Mouse (Mus musculus): ENCODE results near the gene Hdac4. TPM values are rescaled to one million over a fixed set of nuclear protein-coding genes. Genes with fewer than 3 reads are reported as not detected.

Gene Hdac4
- total RNA-seq, 2 experiments from 2014 or later, result 12.4 to 23.8 TPM

GRCm38 (mm10) chr1:92137136-92137848, 58.2 kb downstream of the Hdac4 start:
- ATAC-seq (replicated peaks; ENCODE audit: low FRiP score, low TSS enrichment, poor library complexity, severe bottlenecking), result no peak

GRCm38 (mm10) chr1:92136362-92136761, 59.1 kb downstream of the Hdac4 start:
- ATAC-seq (replicated peaks; ENCODE audit: low FRiP score, low TSS enrichment, poor library complexity, severe bottlenecking), result no peak

- no peak for ATAC-seq (replicated peaks; ENCODE audit: low FRiP score, low TSS enrichment, poor library complexity, severe bottlenecking)
Observed at GRCm38 (mm10) chr1:92132181-92132580, 63.3 kb downstream of the Hdac4 start.

- ATAC-seq (replicated peaks; ENCODE audit: low FRiP score, low TSS enrichment, poor library complexity, severe bottlenecking), result peak; percentile 24; the same call in 1 of the 2 replicates
Observed at GRCm38 (mm10) chr1:92130470-92131100, 64.9 kb downstream of the Hdac4 start.

- no peak for ATAC-seq (replicated peaks; ENCODE audit: low FRiP score, low TSS enrichment, poor library complexity, severe bottlenecking)
Observed at GRCm38 (mm10) chr1:92129751-92130150, 65.7 kb downstream of the Hdac4 start.

GRCm38 (mm10) chr1:92127785-92128184, 67.7 kb downstream of the Hdac4 start:
- ATAC-seq (replicated peaks; ENCODE audit: low FRiP score, low TSS enrichment, poor library complexity, severe bottlenecking), result no peak

GRCm38 (mm10) chr1:92127366-92127765, 68.1 kb downstream of the Hdac4 start:
- peak; percentile 32; the same call in 1 of the 2 replicates for ATAC-seq (replicated peaks; ENCODE audit: low FRiP score, low TSS enrichment, poor library complexity, severe bottlenecking)

GRCm38 (mm10) chr1:92124497-92125201, 70.8 kb downstream of the Hdac4 start:
- peak; percentile 64 for ATAC-seq (replicated peaks; ENCODE audit: low FRiP score, low TSS enrichment, poor library complexity, severe bottlenecking)

GRCm38 (mm10) chr1:92119303-92119702, 76.2 kb downstream of the Hdac4 start:
- no peak for ATAC-seq (replicated peaks; ENCODE audit: low FRiP score, low TSS enrichment, poor library complexity, severe bottlenecking)

GRCm38 (mm10) chr1:92117597-92117996, 77.9 kb downstream of the Hdac4 start:
- no peak for ATAC-seq (replicated peaks; ENCODE audit: low FRiP score, low TSS enrichment, poor library complexity, severe bottlenecking)

- ATAC-seq (replicated peaks; ENCODE audit: low FRiP score, low TSS enrichment, poor library complexity, severe bottlenecking), result no peak
Observed at GRCm38 (mm10) chr1:92116169-92116568, 79.3 kb downstream of the Hdac4 start.

- ATAC-seq (replicated peaks; ENCODE audit: low FRiP score, low TSS enrichment, poor library complexity, severe bottlenecking), result no peak
Observed at GRCm38 (mm10) chr1:92114091-92114490, 81.4 kb downstream of the Hdac4 start.

- ATAC-seq (replicated peaks; ENCODE audit: low FRiP score, low TSS enrichment, poor library complexity, severe bottlenecking), result no peak
Observed at GRCm38 (mm10) chr1:92113243-92114009, 82.1 kb downstream of the Hdac4 start.

- ATAC-seq (replicated peaks; ENCODE audit: low FRiP score, low TSS enrichment, poor library complexity, severe bottlenecking), result no peak
Observed at GRCm38 (mm10) chr1:92112591-92112990, 82.9 kb downstream of the Hdac4 start.

- no peak for ATAC-seq (replicated peaks; ENCODE audit: low FRiP score, low TSS enrichment, poor library complexity, severe bottlenecking)
Observed at GRCm38 (mm10) chr1:92111551-92111950, 83.9 kb downstream of the Hdac4 start.

- ATAC-seq (replicated peaks; ENCODE audit: low FRiP score, low TSS enrichment, poor library complexity, severe bottlenecking), result no peak
Observed at GRCm38 (mm10) chr1:92111026-92111425, 84.5 kb downstream of the Hdac4 start.

- no peak for ATAC-seq (replicated peaks; ENCODE audit: low FRiP score, low TSS enrichment, poor library complexity, severe bottlenecking)
Observed at GRCm38 (mm10) chr1:92109221-92109620, 86.3 kb downstream of the Hdac4 start.

- ATAC-seq (replicated peaks; ENCODE audit: low FRiP score, low TSS enrichment, poor library complexity, severe bottlenecking), result no peak
Observed at GRCm38 (mm10) chr1:92108556-92108955, 86.9 kb downstream of the Hdac4 start.

- ATAC-seq (replicated peaks; ENCODE audit: low FRiP score, low TSS enrichment, poor library complexity, severe bottlenecking), result no peak
Observed at GRCm38 (mm10) chr1:92107996-92108395, 87.5 kb downstream of the Hdac4 start.

GRCm38 (mm10) chr1:92107521-92107920, 88.0 kb downstream of the Hdac4 start:
- no peak for ATAC-seq (replicated peaks; ENCODE audit: low FRiP score, low TSS enrichment, poor library complexity, severe bottlenecking)
